7 mouse cellular contexts compared by ENCODE assay signal in genomic region chr12:17691891-17692321, GRCm38 (mm10). TPM values are rescaled to one million over a fixed set of nuclear protein-coding genes. Genes with fewer than 3 reads are reported as not detected.
A peak's percentile ranks its signal among the peaks of the same experiment; 100 is the strongest.
DNase-seq lines count a peak whose midpoint lies in the region; ATAC-seq and TF ChIP-seq lines count a peak whose summit lies in the region.

No protein-coding gene starts in this region.

- DNase-seq in testis, postnatal 14 days (ENCODE audit: low spot score) = no peak
- DNase-seq in kidney, postnatal 14 days = peak; percentile 39
- DNase-seq in thymus, adult 2 months = peak; percentile 67

- H3K9ac ChIP-seq in heart, embryonic 14.5 days (ENCODE audit: low read length) = peak overlapping the region; percentile 82

- H3K4me3 ChIP-seq in testis, adult 2 months (ENCODE audit: control insufficient read depth, low read depth, low read length) = peak overlapping the region; percentile 85
- H3K4me3 ChIP-seq in heart, embryonic 14.5 days (ENCODE audit: control insufficient read depth in 1 of 2, insufficient read depth in 1 of 2, low read depth in 1 of 2, low read length in 2 of 2) = peak overlapping the region; percentile 68 to 82
- peak overlapping the region; percentile 94 for H3K4me3 ChIP-seq in thymus, adult 2 months (ENCODE audit: control insufficient read depth, insufficient read depth, low read length)

- peak overlapping the region; percentile 98 for H3K4me2 ChIP-seq in heart, embryonic 14.5 days (ENCODE audit: low read length)

- peak; percentile 26 for ATAC-seq in common myeloid progenitor, adult 5-6 weeks (replicated peaks; ENCODE audit: low read depth, poor library complexity, severe bottlenecking)
- no peak for ATAC-seq in heart, embryonic 14.5 days (ENCODE audit: insufficient number of reproducible peaks, insufficient read depth, low FRiP score, low read depth)
- ATAC-seq in megakaryocyte progenitor cell, adult 5-6 weeks (replicated peaks; ENCODE audit: poor library complexity) = peak; percentile 10; the same call in 1 of the 2 replicates

- no peaks in the 10 kb centered on the region for H3K27me3 ChIP-seq in testis, adult 2 months (ENCODE audit: control insufficient read depth, insufficient read depth, low read length)
- no peaks in the 10 kb centered on the region for H3K27me3 ChIP-seq in heart, embryonic 14.5 days (ENCODE audit: control insufficient read depth, insufficient read depth, low read length)
- H3K27me3 ChIP-seq in thymus, adult 2 months (ENCODE audit: control insufficient read depth, insufficient read depth, low read length) = no peaks in the 10 kb centered on the region

- no peak for TF ChIP-seq POLR2A in testis, adult 2 months (IDR thresholded peaks at IDR 0.05; ENCODE audit: control insufficient read depth, low read depth, low read length)
- no peak for TF ChIP-seq POLR2A in thymus, adult 2 months (IDR thresholded peaks at IDR 0.05; ENCODE audit: control insufficient read depth, extremely low read depth, insufficient read depth, low read length, poor library complexity)

- peaks cover 8% of the 10 kb centered on the region for H3K4me1 ChIP-seq in testis, adult 2 months (ENCODE audit: control insufficient read depth, insufficient read depth, low read length)
- peaks cover 12 to 23% of the 10 kb centered on the region in 2 experiments; a peak in 2 of 4 replicates for H3K4me1 ChIP-seq in heart, embryonic 14.5 days (ENCODE audit: control insufficient read depth in 2 of 2, insufficient read depth in 2 of 2, low read length in 2 of 2)
- H3K4me1 ChIP-seq in thymus, adult 2 months (replicated peaks; ENCODE audit: control insufficient read depth, insufficient read depth, low read length) = peaks cover 57% of the 10 kb centered on the region

- no peak for TF ChIP-seq CTCF in testis, adult 2 months (IDR thresholded peaks at IDR 0.05; ENCODE audit: control insufficient read depth, insufficient read depth, insufficient replicate concordance, low read depth, low read length)
- TF ChIP-seq CTCF in thymus, adult 2 months (IDR thresholded peaks at IDR 0.05; ENCODE audit: borderline replicate concordance, control insufficient read depth, extremely low read depth, insufficient read depth, low read length, poor library complexity) = 0 out of 2 replicates have a peak, but pooled peaks have one; percentile 14

- H3K9me3 ChIP-seq in heart, embryonic 14.5 days (ENCODE audit: control insufficient read depth, low read length) = no peaks in the 10 kb centered on the region

- H3K36me3 ChIP-seq in testis, adult 2 months (ENCODE audit: control insufficient read depth, insufficient read depth, low read length) = no peaks in the 10 kb centered on the region
- no peaks in the 10 kb centered on the region for H3K36me3 ChIP-seq in heart, embryonic 14.5 days (ENCODE audit: control insufficient read depth, insufficient read depth, low read length)
- H3K36me3 ChIP-seq in thymus, adult 2 months (ENCODE audit: control insufficient read depth, insufficient read depth, low read length) = no peaks in the 10 kb centered on the region

- no peak overlapping the region for H3K27ac ChIP-seq in testis, adult 2 months (ENCODE audit: control insufficient read depth, insufficient read depth, low read depth, low read length)
- no peak overlapping the region for H3K27ac ChIP-seq in heart, embryonic 14.5 days (replicated peaks in 1 of 2; ENCODE audit: control insufficient read depth in 1 of 2, insufficient read depth in 1 of 2, low read depth in 2 of 2, low read length in 2 of 2)
- peak overlapping the region; percentile 78 for H3K27ac ChIP-seq in thymus, adult 2 months (ENCODE audit: control insufficient read depth, insufficient read depth, low read length)

- WGBS in heart, embryonic 14.5 days = under 1% methylated on average over 23 of the region's 23 CpGs
- under 1% methylated on average over 23 of the region's 23 CpGs for WGBS in thymus, adult 2 months

RNA-seq across cellular contexts. Expression of gene Hpcal1, which starts 1.2 kb away (rescaled TPM):
- polyA plus RNA-seq in testis, adult 2 months (2012; rRNA removed) = 15.1 and 16.1 TPM in 2 replicates
- 14.7 and 14.8 TPM in 2 replicates for total RNA-seq in common myeloid progenitor, adult 5-6 weeks (2017)
- polyA plus RNA-seq in heart, embryonic 14.5 days (2014; fragmentation: Nextera tagmentation; extraction: Ambion mirVana) = 22.5 and 22.8 TPM in 2 replicates
- 55.6 and 65.0 TPM in 2 replicates for total RNA-seq in megakaryocyte progenitor cell, adult 5-6 weeks (2015)
- total RNA-seq in megakaryocyte progenitor cell, adult 5-6 weeks (2017) = 18.6 and 21.9 TPM in 2 replicates
- polyA plus RNA-seq in thymus, adult 2 months (2012; rRNA removed) = 322 and 334 TPM in 2 replicates

Comparison
In these comparisons a context has a peak if more than half of its experiments do, and no peak if none do; other contexts are left out.
1. RNA of gene Hpcal1, which starts 1.2 kb away (polyA plus RNA-seq): 322 to 334 TPM in thymus, adult 2 months; 22.5 to 22.8 TPM in heart, embryonic 14.5 days and 15.1 to 16.1 TPM in testis, adult 2 months; every median in the first group is over 10 times any median in the second.
2. Peak in every context shown above with its lines, with median percentiles within 50 percentile points of each other: H3K4me3 ChIP-seq.